Mouse (Mus musculus) neural tube, embryonic 13.5 days (tissue): ENCODE data around the gene Bbs2. TPM values are rescaled to one million over a fixed set of nuclear protein-coding genes. Genes with fewer than 3 reads are reported as not detected.

ENCODE experiments used
- ATAC-seq: fragments of 200-750 bp; cut with Nextera tagmentation; 2 replicates; pipeline ENCODE4 v1.8.0; 2017; ENCODE audit warnings: low read depth, mild to moderate bottlenecking, moderate TSS enrichment, moderate library complexity
- H3K27ac ChIP-seq: fragments of 300-500 bp; sonication (generic); replicated peaks from 2 replicates; pipeline ENCODE4 v1.5.1; 2015; ENCODE audit warnings: moderate library complexity, mild to moderate bottlenecking, inconsistent platforms
- H3K27me3 ChIP-seq: fragments of 300-500 bp; sonication (generic); 2 replicates; pipeline ENCODE4 v1.6.1; 2015; ENCODE audit warnings: mild to moderate bottlenecking, inconsistent platforms
- H3K36me3 ChIP-seq: fragments of 300-500 bp; sonication (generic); 2 replicates; pipeline ENCODE4 v1.6.1; 2015; ENCODE audit warnings: mild to moderate bottlenecking, inconsistent platforms
- H3K4me1 ChIP-seq: fragments of 300-500 bp; sonication (generic); replicated peaks from 2 replicates; pipeline ENCODE4 v1.6.1; 2015; ENCODE audit warnings: inconsistent platforms
- H3K4me2 ChIP-seq: fragments of 300-500 bp; sonication (generic); 2 replicates; pipeline ENCODE4 v1.6.1; 2015; ENCODE audit warnings: inconsistent platforms, mild to moderate bottlenecking, moderate library complexity
- H3K4me3 ChIP-seq: fragments of 300-500 bp; sonication (generic); 2 replicates; pipeline ENCODE4 v1.5.1; 2015; ENCODE audit warnings: mild to moderate bottlenecking, inconsistent platforms
- H3K9ac ChIP-seq: fragments of 300-500 bp; sonication (generic); 2 replicates; pipeline ENCODE4 v1.6.1; 2015; ENCODE audit warnings: moderate library complexity, mild to moderate bottlenecking, inconsistent platforms
- H3K9me3 ChIP-seq: fragments of 300-500 bp; sonication (generic); 2 replicates; pipeline ENCODE4 v1.6.1; 2016; ENCODE audit warnings: inconsistent platforms
- WGBS: fragments of 180-500 bp; shearing (Covaris S2); methylation state at CpG from one replicate; pipeline ENCODE4 v1.1.7; 2015; 5-methylcytosine and 5-hydroxymethylcytosine counted together
- polyA plus RNA-seq: library from polyadenylated mRNA; unstranded; fragments of >200 nt; fragmentation: Nextera tagmentation; extraction: Ambion mirVana; gene quantifications from 2 replicates; pipeline ENCODE4 v1.2.1, GENCODE M21; 2015

The Bbs2 gene
- polyA plus RNA-seq, 1 experiment from 2014 or later, result 20.4 TPM

- H3K27me3 ChIP-seq, result no peaks in the 10 kb centered on the region
- no peaks in the 10 kb centered on the region for H3K9me3 ChIP-seq
- no peak overlapping the region for H3K9ac ChIP-seq
- 48% methylated on average over 8 of the region's 8 CpGs for WGBS
- ATAC-seq, result no peak
- H3K27ac ChIP-seq, result no peak overlapping the region
- peaks cover 37% of the 10 kb centered on the region for H3K4me1 ChIP-seq
- no peak overlapping the region for H3K4me3 ChIP-seq
- H3K36me3 ChIP-seq, result no peaks in the 10 kb centered on the region
- H3K4me2 ChIP-seq, result no peak overlapping the region
Observed at GRCm38 (mm10) chr8:94122711-94123468, 24.2 kb upstream of the Bbs2 start.

GRCm38 (mm10) chr8:94121625-94122024 is 22.9 kb upstream of the Bbs2 start:
- ATAC-seq, result no peak
- Histone ChIP-seq H3K9me3 (no peaks in the 10 kb centered on the region), H3K27ac (no peak overlapping the region), H3K9ac (no peak overlapping the region), H3K4me1 (peaks cover 35% of the 10 kb centered on the region), H3K36me3 (no peaks in the 10 kb centered on the region), H3K27me3 (no peaks in the 10 kb centered on the region), H3K4me2 (no peak overlapping the region), H3K4me3 (no peak overlapping the region)
- WGBS, result 79% methylated on average over 9 of the region's 9 CpGs

DNA sequence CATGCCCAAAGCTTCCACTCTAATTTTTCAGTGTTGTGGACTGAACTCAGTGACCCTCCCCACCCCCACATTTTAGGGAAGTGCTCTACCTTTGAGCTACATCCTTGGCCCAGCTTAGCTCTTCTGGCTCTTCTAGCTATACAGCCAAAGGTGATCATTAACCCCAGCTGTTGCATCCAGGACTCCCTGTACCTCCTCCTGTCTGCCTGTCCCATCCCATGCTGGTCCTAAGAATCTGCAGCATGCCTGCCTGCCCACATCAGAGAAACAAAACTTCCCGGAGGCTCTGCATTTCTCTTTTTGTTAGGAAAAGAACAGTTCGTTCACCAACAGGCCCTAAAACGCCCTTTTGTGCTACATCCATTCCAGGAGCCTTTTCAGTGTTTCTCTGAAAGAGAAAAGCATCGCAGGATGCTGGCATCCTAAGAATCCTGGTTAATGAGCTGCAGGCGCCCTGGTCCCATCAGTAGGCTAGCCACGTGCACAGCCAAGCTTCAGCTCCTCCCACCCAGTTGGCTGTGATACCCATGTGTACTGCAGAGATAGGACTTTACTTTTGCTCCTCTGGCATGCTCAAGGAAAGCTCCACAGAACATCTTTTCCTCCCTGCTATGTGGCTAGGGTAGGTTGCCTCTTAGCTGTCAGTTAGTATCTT is 20.2 kb upstream of the Bbs2 start:
- no peaks in the 10 kb centered on the region for H3K9me3 ChIP-seq
- peak overlapping the region; percentile 27 for H3K9ac ChIP-seq
- WGBS, result 2% methylated on average over 6 of the region's 6 CpGs
- H3K27ac ChIP-seq, result peak overlapping the region; percentile 87
- no peaks in the 10 kb centered on the region for H3K27me3 ChIP-seq
- H3K36me3 ChIP-seq, result no peaks in the 10 kb centered on the region
- H3K4me1 ChIP-seq, result peaks cover 35% of the 10 kb centered on the region
- H3K4me3 ChIP-seq, result no peak overlapping the region
- ATAC-seq, result peak; percentile 93
- peak overlapping the region; percentile 36 for H3K4me2 ChIP-seq

DNA sequence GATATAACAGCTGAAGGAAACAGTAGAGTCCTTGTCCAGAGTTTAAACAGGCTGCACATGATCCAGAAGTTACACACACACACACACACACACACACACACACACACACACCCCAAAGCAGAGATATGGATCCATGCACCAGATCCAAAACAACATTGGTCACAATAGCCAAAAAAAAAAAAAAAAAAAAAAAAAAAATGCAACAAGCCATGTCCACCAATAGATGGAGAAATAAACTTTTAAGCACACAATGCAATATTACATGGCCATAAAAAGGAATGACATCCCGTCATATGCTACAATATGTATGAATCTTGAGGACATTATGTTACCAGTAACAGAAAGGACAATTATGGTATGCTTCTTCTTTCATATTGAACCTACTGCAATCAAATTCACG is 15.2 kb upstream of the Bbs2 start:
- ATAC-seq, result no peak
- peaks cover 13% of the 10 kb centered on the region for H3K4me1 ChIP-seq
- H3K9ac ChIP-seq, result no peak overlapping the region
- no peak overlapping the region for H3K4me2 ChIP-seq
- H3K27me3 ChIP-seq, result no peaks in the 10 kb centered on the region
- H3K36me3 ChIP-seq, result no peaks in the 10 kb centered on the region
- H3K4me3 ChIP-seq, result no peak overlapping the region
- no peaks in the 10 kb centered on the region for H3K9me3 ChIP-seq
- 86% methylated on average over 2 of the region's 2 CpGs for WGBS
- no peak overlapping the region for H3K27ac ChIP-seq

DNA sequence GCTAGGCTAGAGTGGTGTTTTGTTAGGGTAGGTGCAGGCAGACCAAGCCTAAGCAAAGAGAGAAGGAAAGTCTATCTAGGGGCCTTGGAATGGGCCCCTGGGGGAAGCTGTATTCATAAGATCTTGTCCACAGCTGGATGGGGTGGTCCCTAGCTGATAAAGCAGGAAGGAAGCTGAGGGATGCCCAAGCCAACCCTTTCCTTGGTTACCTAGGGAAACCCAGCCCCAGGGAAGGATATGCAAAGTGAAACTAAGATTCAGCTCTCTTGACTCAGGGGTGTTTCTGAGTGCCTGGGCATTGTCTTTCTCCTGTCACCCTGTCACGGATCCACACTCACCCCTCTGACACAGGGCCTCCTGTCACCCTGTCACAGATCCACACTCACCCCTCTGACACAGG is 14.7 kb upstream of the Bbs2 start:
- H3K27ac ChIP-seq, result no peak overlapping the region
- no peak for ATAC-seq
- peaks cover 8% of the 10 kb centered on the region for H3K4me1 ChIP-seq
- H3K4me2 ChIP-seq, result no peak overlapping the region
- H3K9me3 ChIP-seq, result no peaks in the 10 kb centered on the region
- H3K4me3 ChIP-seq, result no peak overlapping the region
- 52% methylated on average over 1 of the region's 1 CpGs for WGBS
- no peaks in the 10 kb centered on the region for H3K27me3 ChIP-seq
- H3K36me3 ChIP-seq, result no peaks in the 10 kb centered on the region
- H3K9ac ChIP-seq, result no peak overlapping the region

DNA sequence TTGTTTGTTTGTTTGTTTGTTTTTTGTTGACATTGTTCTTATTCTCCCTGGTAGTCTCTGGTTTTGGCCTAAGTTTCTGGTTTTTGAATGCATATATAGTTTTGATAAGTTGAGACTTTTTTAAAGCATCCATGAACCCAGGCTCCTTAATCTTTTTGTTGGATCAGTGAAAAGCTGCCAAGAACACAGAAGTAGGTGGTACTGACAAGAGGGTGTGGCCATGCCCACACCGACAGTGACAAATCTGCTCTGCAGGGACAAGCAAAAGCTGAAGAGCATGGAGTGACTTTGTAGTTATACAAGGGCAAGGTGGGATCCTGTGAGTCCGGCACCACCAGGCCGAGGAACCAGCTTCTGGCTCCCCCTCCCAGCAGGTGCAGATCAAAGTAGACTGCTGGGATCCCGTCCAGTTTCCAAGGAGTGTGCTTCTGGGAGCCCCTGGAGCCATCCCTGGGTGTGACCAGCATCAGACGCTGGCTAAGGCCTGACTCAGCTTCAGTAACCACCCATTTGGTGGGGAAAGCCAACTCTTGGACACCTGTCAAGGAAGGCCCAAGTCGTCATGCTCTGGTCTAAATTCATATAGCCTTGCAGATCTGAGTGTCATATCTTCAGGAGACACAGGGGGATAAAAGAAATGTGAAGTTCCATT is 11.9 kb upstream of the Bbs2 start:
- Histone ChIP-seq H3K9me3 (no peaks in the 10 kb centered on the region), H3K4me2 (no peak overlapping the region), H3K36me3 (no peaks in the 10 kb centered on the region), H3K27me3 (no peaks in the 10 kb centered on the region), H3K4me1 (no peaks in the 10 kb centered on the region), H3K4me3 (no peak overlapping the region), H3K9ac (no peak overlapping the region), H3K27ac (no peak overlapping the region)
- 61% methylated on average over 6 of the region's 6 CpGs for WGBS
- no peak for ATAC-seq

GRCm38 (mm10) chr8:94109835-94110234 is 11.1 kb upstream of the Bbs2 start:
- H3K4me2 ChIP-seq, result no peak overlapping the region
- no peaks in the 10 kb centered on the region for H3K4me1 ChIP-seq

DNA sequence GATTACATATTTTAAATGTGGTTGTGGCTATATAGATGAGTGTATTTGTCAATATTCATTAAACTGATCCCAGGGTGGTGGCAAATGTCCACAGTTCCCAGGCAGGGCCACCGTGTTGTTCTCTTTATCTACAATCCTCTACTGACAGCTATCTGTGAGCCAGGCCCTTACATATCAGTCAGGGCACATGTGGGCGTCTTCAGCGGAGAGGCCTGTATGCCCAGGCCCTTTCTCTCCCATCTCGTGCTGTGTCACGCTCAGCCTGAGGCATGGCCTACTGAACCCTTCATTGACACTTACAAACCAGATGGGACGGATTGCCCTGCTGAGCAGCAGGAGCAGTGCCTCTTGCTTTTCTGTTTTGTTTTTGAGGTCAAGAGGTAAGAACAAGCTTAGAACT is 10.7 kb upstream of the Bbs2 start:
- Histone ChIP-seq H3K9me3 (no peaks in the 10 kb centered on the region), H3K9ac (no peak overlapping the region), H3K27me3 (no peaks in the 10 kb centered on the region), H3K27ac (no peak overlapping the region), H3K4me1 (no peaks in the 10 kb centered on the region), H3K4me2 (no peak overlapping the region), H3K36me3 (no peaks in the 10 kb centered on the region), H3K4me3 (no peak overlapping the region)
- WGBS, result 77% methylated on average over 6 of the region's 6 CpGs
- ATAC-seq, result no peak

More at GRCm38 (mm10) chr8:94109835-94110234, 11.1 kb upstream of the Bbs2 start:
- H3K27me3 ChIP-seq, result no peaks in the 10 kb centered on the region
- WGBS, result 77% methylated on average over 5 of the region's 5 CpGs
- H3K27ac ChIP-seq, result no peak overlapping the region
- no peaks in the 10 kb centered on the region for H3K9me3 ChIP-seq
- no peak overlapping the region for H3K4me3 ChIP-seq
- no peaks in the 10 kb centered on the region for H3K36me3 ChIP-seq
- no peak for ATAC-seq
- H3K9ac ChIP-seq, result no peak overlapping the region

DNA sequence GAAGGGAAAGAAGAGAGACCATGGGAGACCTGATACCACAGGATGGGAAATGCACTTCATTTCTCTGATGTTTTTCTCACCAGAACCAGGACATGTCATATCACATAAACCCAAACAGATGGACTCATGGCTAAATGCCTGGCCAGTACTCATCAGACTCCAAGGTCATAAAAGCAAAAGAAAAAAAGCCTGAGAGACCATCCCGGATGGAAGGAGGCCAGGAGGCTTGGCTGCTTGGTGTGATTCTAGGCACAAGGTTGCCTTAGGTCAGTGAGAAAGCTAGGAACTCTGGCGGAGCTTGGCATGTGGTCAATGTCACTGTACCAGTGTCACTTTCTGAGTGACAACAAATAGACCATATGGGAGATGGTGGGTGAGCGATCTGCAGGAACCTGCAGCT is 9.1 kb upstream of the Bbs2 start:
- no peaks in the 10 kb centered on the region for H3K4me1 ChIP-seq
- H3K27ac ChIP-seq, result no peak overlapping the region
- no peak for ATAC-seq
- H3K36me3 ChIP-seq, result no peaks in the 10 kb centered on the region
- H3K4me3 ChIP-seq, result no peak overlapping the region
- H3K4me2 ChIP-seq, result no peak overlapping the region
- 84% methylated on average over 3 of the region's 3 CpGs for WGBS
- no peak overlapping the region for H3K9ac ChIP-seq
- H3K27me3 ChIP-seq, result no peaks in the 10 kb centered on the region
- no peaks in the 10 kb centered on the region for H3K9me3 ChIP-seq

GRCm38 (mm10) chr8:94104146-94104545 is 5.4 kb upstream of the Bbs2 start:
- Histone ChIP-seq H3K9me3 (no peaks in the 10 kb centered on the region), H3K27me3 (no peaks in the 10 kb centered on the region), H3K27ac (no peak overlapping the region), H3K4me3 (no peak overlapping the region), H3K9ac (no peak overlapping the region), H3K4me2 (no peak overlapping the region), H3K4me1 (peaks cover 6% of the 10 kb centered on the region), H3K36me3 (no peaks in the 10 kb centered on the region)
- 58% methylated on average over 5 of the region's 5 CpGs for WGBS
- no peak for ATAC-seq

DNA sequence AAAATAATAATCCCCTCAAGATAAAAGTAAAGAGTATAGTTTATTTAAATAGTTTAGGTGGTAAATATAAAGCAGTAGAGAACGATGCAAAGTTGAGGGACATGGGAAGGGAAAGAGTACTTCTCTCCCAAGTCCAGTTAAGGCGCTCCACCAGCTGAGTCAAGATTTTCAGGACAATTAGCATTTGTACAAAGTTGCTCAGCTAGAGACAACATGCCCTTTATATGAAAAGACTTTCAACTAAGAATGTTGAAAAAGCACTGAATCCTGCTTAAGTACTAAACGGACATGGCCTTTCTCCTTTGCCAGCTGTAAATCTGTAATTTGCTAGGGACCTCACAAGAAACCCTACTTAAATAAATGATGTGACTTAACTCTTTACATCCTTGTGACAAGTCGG is 268 bp upstream of the Bbs2 start:
- no peaks in the 10 kb centered on the region for H3K36me3 ChIP-seq
- no peaks in the 10 kb centered on the region for H3K9me3 ChIP-seq
- H3K27ac ChIP-seq, result peak overlapping the region; percentile 98
- WGBS, result 24% methylated on average over 4 of the region's 4 CpGs
- H3K4me2 ChIP-seq, result peak overlapping the region; percentile 68
- no peak for ATAC-seq
- peaks cover 24% of the 10 kb centered on the region for H3K4me1 ChIP-seq
- H3K4me3 ChIP-seq, result peak overlapping the region; percentile 57
- peak overlapping the region; percentile 81 for H3K9ac ChIP-seq
- H3K27me3 ChIP-seq, result no peaks in the 10 kb centered on the region

GRCm38 (mm10) chr8:94094281-94094680 is 4.4 kb downstream of the Bbs2 start:
- peaks cover 18% of the 10 kb centered on the region for H3K4me1 ChIP-seq
- H3K9me3 ChIP-seq, result no peaks in the 10 kb centered on the region
- no peak overlapping the region for H3K27ac ChIP-seq
- no peaks in the 10 kb centered on the region for H3K27me3 ChIP-seq
- ATAC-seq, result no peak
- WGBS, result 82% methylated on average over 6 of the region's 6 CpGs
- H3K4me2 ChIP-seq, result no peak overlapping the region
- H3K36me3 ChIP-seq, result 0 out of 2 replicates have a peak, but pooled peaks cover 1% of the 10 kb centered on the region
- no peak overlapping the region for H3K4me3 ChIP-seq
- H3K9ac ChIP-seq, result no peak overlapping the region
